Mouse (Mus musculus) limb, embryonic 11.5 days (tissue): ENCODE data around the gene Qdpr. TPM values are rescaled to one million over a fixed set of nuclear protein-coding genes. Genes with fewer than 3 reads are reported as not detected.

Source experiments
- ATAC-seq: fragments of 200-750 bp; cut with Nextera tagmentation; 2 replicates; pipeline ENCODE4 v1.8.0; 2017; ENCODE audit warnings: low read depth; ENCODE audit not compliant: insufficient number of reproducible peaks, low FRiP score, low TSS enrichment
- DNase-seq: peaks from one replicate; pipeline ENCODE4 v3.0.0-alpha.2; 2015; ENCODE audit warnings: low spot score
- H3K27ac ChIP-seq: fragments of 300-500 bp; sonication (generic); replicated peaks from 2 replicates; pipeline ENCODE4 v1.5.1; 2014; ENCODE audit warnings: low read depth, mild to moderate bottlenecking, low read length
- H3K27me3 ChIP-seq: fragments of 300-500 bp; sonication (generic); 2 replicates; pipeline ENCODE4 v1.6.1; 2014; ENCODE audit warnings: mild to moderate bottlenecking, low read length, mixed read lengths; ENCODE audit not compliant: control insufficient read depth, insufficient read depth
- H3K36me3 ChIP-seq: fragments of 300-500 bp; sonication (generic); 2 replicates; pipeline ENCODE4 v1.6.1; 2014; ENCODE audit warnings: mild to moderate bottlenecking, low read length, moderate library complexity, mixed read lengths; ENCODE audit not compliant: control insufficient read depth, insufficient read depth
- H3K4me1 ChIP-seq: fragments of 300-500 bp; sonication (generic); 2 replicates; pipeline ENCODE4 v1.6.1; 2014; ENCODE audit warnings: low read length, mixed read lengths; ENCODE audit not compliant: control insufficient read depth, insufficient read depth
- H3K4me2 ChIP-seq: fragments of 300-500 bp; sonication (generic); 2 replicates; pipeline ENCODE4 v1.6.1; 2014; ENCODE audit warnings: low read depth, mild to moderate bottlenecking, moderate library complexity; ENCODE audit not compliant: severe bottlenecking
- H3K4me3 ChIP-seq: fragments of 300-500 bp; sonication (generic); 2 replicates; pipeline ENCODE4 v1.5.1; 2014; ENCODE audit warnings: low read depth, low read length
- H3K9ac ChIP-seq: fragments of 300-500 bp; sonication (generic); 2 replicates; pipeline ENCODE4 v1.6.1; 2014; ENCODE audit warnings: mild to moderate bottlenecking, low read length
- H3K9me3 ChIP-seq: fragments of 300-500 bp; sonication (generic); 2 replicates; pipeline ENCODE4 v1.6.1; 2016; ENCODE audit warnings: low read length; ENCODE audit not compliant: control insufficient read depth
- WGBS: fragments of 180-500 bp; shearing (Covaris S2); extraction: QIAGEN DNeasy Blood & Tissue Kit; methylation state at CpG from one replicate; pipeline ENCODE4 v1.1.7; 2014; 5-methylcytosine and 5-hydroxymethylcytosine counted together
- polyA plus RNA-seq: library from polyadenylated mRNA; unstranded; fragments of >200 nt; fragmentation: Nextera tagmentation; extraction: Ambion mirVana; gene quantifications from 2 replicates; pipeline ENCODE4 v1.2.1, GENCODE M21; 2014

The Qdpr gene
- polyA plus RNA-seq, 1 experiment from 2014 or later: 118 TPM

- H3K9me3 ChIP-seq: no peaks in the 10 kb centered on the region
- no peak overlapping the region for H3K9ac ChIP-seq
- no peaks in the 10 kb centered on the region for H3K27me3 ChIP-seq
- H3K36me3 ChIP-seq: no peaks in the 10 kb centered on the region
- WGBS: 89% methylated on average over 5 of the region's 5 CpGs
- no peak overlapping the region for H3K27ac ChIP-seq
- no peaks in the 10 kb centered on the region for H3K4me1 ChIP-seq
- H3K4me2 ChIP-seq: no peak overlapping the region
- ATAC-seq: no peak
- H3K4me3 ChIP-seq: no peak overlapping the region
- no peak for DNase-seq
These were observed 25.7 kb upstream of the Qdpr start for GRCm38 (mm10) chr5:45475771-45476170.

GRCm38 (mm10) chr5:45474758-45475157 is 24.7 kb upstream of the Qdpr start:
- no peak overlapping the region for H3K4me2 ChIP-seq
- DNase-seq: no peak
- no peak overlapping the region for H3K9ac ChIP-seq
- 78% methylated on average over 3 of the region's 4 CpGs for WGBS
- no peaks in the 10 kb centered on the region for H3K9me3 ChIP-seq
- H3K4me3 ChIP-seq: no peak overlapping the region
- H3K27ac ChIP-seq: no peak overlapping the region
- ATAC-seq: no peak
- no peaks in the 10 kb centered on the region for H3K36me3 ChIP-seq
- no peaks in the 10 kb centered on the region for H3K4me1 ChIP-seq
- no peaks in the 10 kb centered on the region for H3K27me3 ChIP-seq

- DNase-seq (peak; percentile 48), ATAC-seq (no peak)
- no peaks in the 10 kb centered on the region for H3K36me3 ChIP-seq
- no peaks in the 10 kb centered on the region for H3K9me3 ChIP-seq
- H3K27ac ChIP-seq: no peak overlapping the region
- H3K4me1 ChIP-seq: no peaks in the 10 kb centered on the region
- no peak overlapping the region for H3K4me2 ChIP-seq
- no peak overlapping the region for H3K9ac ChIP-seq
- no peaks in the 10 kb centered on the region for H3K27me3 ChIP-seq
- H3K4me3 ChIP-seq: no peak overlapping the region
- WGBS: 32% methylated on average over 6 of the region's 6 CpGs
These were observed 24.2 kb upstream of the Qdpr start for GRCm38 (mm10) chr5:45474215-45474614.

- H3K4me2 ChIP-seq: no peak overlapping the region
- no peak for DNase-seq
- no peak for ATAC-seq
- 94% methylated on average over 1 of the region's 1 CpGs for WGBS
- no peak overlapping the region for H3K4me3 ChIP-seq
- H3K27ac ChIP-seq: no peak overlapping the region
- H3K27me3 ChIP-seq: no peaks in the 10 kb centered on the region
- H3K4me1 ChIP-seq: no peaks in the 10 kb centered on the region
- no peak overlapping the region for H3K9ac ChIP-seq
- H3K9me3 ChIP-seq: no peaks in the 10 kb centered on the region
- no peaks in the 10 kb centered on the region for H3K36me3 ChIP-seq
These were observed 23.5 kb upstream of the Qdpr start for GRCm38 (mm10) chr5:45473521-45473920.

GRCm38 (mm10) chr5:45472880-45473450 is 22.9 kb upstream of the Qdpr start:
- WGBS: 40% methylated on average over 7 of the region's 7 CpGs
- Histone ChIP-seq H3K4me1 (no peaks in the 10 kb centered on the region), H3K9me3 (no peaks in the 10 kb centered on the region), H3K27ac (no peak overlapping the region), H3K4me3 (no peak overlapping the region), H3K36me3 (no peaks in the 10 kb centered on the region), H3K4me2 (no peak overlapping the region), H3K27me3 (no peaks in the 10 kb centered on the region), H3K9ac (no peak overlapping the region)
- DNase-seq (no peak), ATAC-seq (no peak)

GRCm38 (mm10) chr5:45454456-45454855 is 4.4 kb upstream of the Qdpr start:
- 47% methylated on average over 9 of the region's 9 CpGs for WGBS
- Histone ChIP-seq H3K9me3 (no peaks in the 10 kb centered on the region), H3K4me2 (no peak overlapping the region), H3K27ac (no peak overlapping the region), H3K4me3 (no peak overlapping the region), H3K36me3 (no peaks in the 10 kb centered on the region), H3K27me3 (no peaks in the 10 kb centered on the region), H3K9ac (no peak overlapping the region), H3K4me1 (no peaks in the 10 kb centered on the region)
- DNase-seq (no peak), ATAC-seq (no peak)

- WGBS: 77% methylated on average over 6 of the region's 6 CpGs
- H3K9ac ChIP-seq: no peak within 1 kb of the TSS
- ATAC-seq: no peak
- no peak within 1 kb of the TSS for H3K27ac ChIP-seq
- no peaks in the 10 kb centered on the region for H3K27me3 ChIP-seq
- H3K9me3 ChIP-seq: no peaks in the 10 kb centered on the region
- peaks cover 3% of the 10 kb centered on the region; the same call in 1 of the 2 replicates for H3K4me1 ChIP-seq
- no peak within 1 kb of the TSS for H3K4me3 ChIP-seq
- no peaks in the 10 kb centered on the region for H3K36me3 ChIP-seq
- H3K4me2 ChIP-seq: no peak within 1 kb of the TSS
- DNase-seq: no peak
These were observed 3.4 kb upstream of the Qdpr start, which contains the start of gene Clrn2 for GRCm38 (mm10) chr5:45453451-45453850. Gene Clrn2 (plus strand): TSS chr5:45453751.

GRCm38 (mm10) chr5:45449206-45449605 is 830 bp downstream of the Qdpr start:
- WGBS: 3% methylated on average over 8 of the region's 8 CpGs
- peak overlapping the region; percentile 95 for H3K4me2 ChIP-seq
- no peaks in the 10 kb centered on the region for H3K27me3 ChIP-seq
- no peak overlapping the region for H3K27ac ChIP-seq
- H3K36me3 ChIP-seq: no peaks in the 10 kb centered on the region
- DNase-seq (peak; percentile 27), ATAC-seq (no peak)
- no peak overlapping the region; the same call in 1 of the 2 replicates for H3K9ac ChIP-seq
- peaks cover 3% of the 10 kb centered on the region; the same call in 1 of the 2 replicates for H3K4me1 ChIP-seq
- H3K9me3 ChIP-seq: no peaks in the 10 kb centered on the region
- H3K4me3 ChIP-seq: peak overlapping the region; percentile 66

GRCm38 (mm10) chr5:45448676-45449075 is 1.4 kb downstream of the Qdpr start:
- Histone ChIP-seq H3K9me3 (no peaks in the 10 kb centered on the region), H3K36me3 (no peaks in the 10 kb centered on the region), H3K4me2 (peak overlapping the region; percentile 95), H3K9ac (no peak overlapping the region), H3K4me3 (no peak overlapping the region), H3K4me1 (peaks cover 3% of the 10 kb centered on the region; the same call in 1 of the 2 replicates), H3K27me3 (no peaks in the 10 kb centered on the region), H3K27ac (no peak overlapping the region)
- DNase-seq (no peak), ATAC-seq (no peak)
- WGBS: 73% methylated on average over 5 of the region's 5 CpGs
